34 mouse cellular contexts compared by ENCODE assay signal in the genomic region with DNA sequence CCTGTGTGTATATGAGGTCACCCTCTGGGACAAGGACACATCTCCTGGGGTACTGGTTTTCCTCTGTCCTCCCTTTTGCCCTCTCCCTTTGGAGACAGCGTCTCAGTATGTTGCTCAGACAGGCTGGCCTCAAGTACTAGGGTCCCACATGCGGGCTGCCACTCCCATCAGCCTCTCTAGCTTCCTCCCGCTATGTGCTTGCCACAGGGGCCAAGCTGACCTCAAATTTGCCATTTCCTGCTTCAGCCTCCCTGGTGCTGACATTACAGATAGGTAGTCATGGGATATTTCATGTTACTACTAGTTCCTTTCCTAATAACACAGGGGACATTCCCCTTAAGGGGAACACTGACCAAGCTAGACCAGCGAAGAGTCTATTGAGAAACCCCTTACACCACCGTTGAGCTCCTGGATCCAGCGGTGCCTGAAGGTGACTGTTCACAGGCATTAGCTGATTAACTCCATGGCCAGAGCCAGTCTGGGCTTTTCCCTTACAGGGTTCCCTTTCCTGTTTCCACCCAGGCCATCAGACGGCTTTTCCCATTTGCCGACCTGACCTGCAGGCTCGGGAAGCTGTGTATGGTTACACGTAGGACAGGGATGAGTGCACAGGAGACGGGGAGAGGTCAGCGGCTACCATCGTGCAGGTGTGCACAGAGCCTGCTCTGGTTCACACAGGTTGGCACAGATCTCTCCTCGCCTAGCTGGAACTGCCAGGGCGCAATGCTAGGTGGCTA. TPM values are rescaled to one million over a fixed set of nuclear protein-coding genes. Genes with fewer than 3 reads are reported as not detected.
DNase-seq lines count a peak whose midpoint lies in the region; ATAC-seq and TF ChIP-seq lines count a peak whose summit lies in the region.
"Had no signal": no experiment of that assay in that cellular context is flagged by ENCODE, and none has a peak within 500 bp of the region (broad histone marks: within the 10 kb centered on the region; RNA-seq: fewer than 3 reads in every experiment).

No protein-coding gene starts in this region.

- H3K4me2 ChIP-seq in heart, embryonic 12.5 days, result no peak overlapping the region
- no peak overlapping the region for H3K4me2 ChIP-seq in heart, embryonic 11.5 days
- H3K4me2 ChIP-seq in midbrain, embryonic 14.5 days (ENCODE audit: low read length), result no peak overlapping the region
- H3K4me2 ChIP-seq: forebrain, embryonic 13.5 days; hindbrain, embryonic 14.5 days; limb, embryonic 13.5 days; midbrain, embryonic 12.5 days; stomach, embryonic 15.5 days had no signal

- no peak for TF ChIP-seq CTCF in kidney, adult 2 months (conservative IDR thresholded peaks at IDR 0.05; ENCODE audit: insufficient read depth, insufficient read length, low read depth, low read length)

- peaks cover 47% of the 10 kb centered on the region for H3K4me1 ChIP-seq in heart, embryonic 12.5 days (replicated peaks)
- H3K4me1 ChIP-seq in heart, embryonic 11.5 days (ENCODE audit: control insufficient read depth, insufficient read depth, low read length), result peaks cover 32% of the 10 kb centered on the region
- H3K4me1 ChIP-seq in midbrain, embryonic 10.5 days, result peaks cover 24% of the 10 kb centered on the region
- H3K4me1 ChIP-seq in midbrain, embryonic 14.5 days (ENCODE audit: control insufficient read depth, insufficient read depth, low read length), result peaks cover 20% of the 10 kb centered on the region; the same call in 1 of the 2 replicates
- H3K4me1 ChIP-seq in kidney, adult 2 months (ENCODE audit: control insufficient read depth, insufficient read depth, low read length), result peaks cover 4% of the 10 kb centered on the region; the same call in 1 of the 2 replicates

- TF ChIP-seq POLR2A in kidney, adult 2 months (IDR thresholded peaks at IDR 0.05; ENCODE audit: low read depth, low read length), result no peak

- H3K27me3 ChIP-seq in heart, embryonic 12.5 days (replicated peaks), result no peaks in the 10 kb centered on the region
- H3K27me3 ChIP-seq in heart, embryonic 11.5 days (ENCODE audit: control insufficient read depth, insufficient read depth, low read length), result no peaks in the 10 kb centered on the region; the same call in 1 of the 2 replicates
- H3K27me3 ChIP-seq in midbrain, embryonic 10.5 days (ENCODE audit: low read depth, poor library complexity, severe bottlenecking), result no peaks in the 10 kb centered on the region
- H3K27me3 ChIP-seq in midbrain, embryonic 14.5 days (ENCODE audit: control insufficient read depth, insufficient read depth, low read length), result no peaks in the 10 kb centered on the region
- no peaks in the 10 kb centered on the region for H3K27me3 ChIP-seq in kidney, adult 2 months (replicated peaks; ENCODE audit: control insufficient read depth, insufficient read depth, low read length)
- H3K27me3 ChIP-seq: forebrain, embryonic 13.5 days; midbrain, embryonic 12.5 days; stomach, embryonic 15.5 days had no signal

- DNase-seq in midbrain, embryonic 10.5 days (ENCODE audit: low spot score), result no peak
- no peak for DNase-seq in midbrain, embryonic 14.5 days
- no peak for DNase-seq in left cerebral cortex, adult 18-20 months (ENCODE audit: low spot score in 2 of 2)
- no peak for DNase-seq in kidney, adult 2 months
- DNase-seq: adrenal gland, postnatal 25 days; cerebellum, adult 11 months; gastrocnemius, postnatal 10 days; kidney, adult 9 months; kidney, postnatal 36 days; lung, postnatal 4 days had no signal

- H3K27ac ChIP-seq in heart, embryonic 12.5 days (ENCODE audit: poor library complexity, severe bottlenecking), result no peak overlapping the region
- no peak overlapping the region for H3K27ac ChIP-seq in heart, embryonic 11.5 days (ENCODE audit: low read depth, low read length)
- H3K27ac ChIP-seq in midbrain, embryonic 10.5 days (replicated peaks), result 0 out of 2 replicates have a peak overlapping the region, but pooled peaks have one; percentile 17
- no peak overlapping the region for H3K27ac ChIP-seq in midbrain, embryonic 14.5 days (replicated peaks; ENCODE audit: low read depth, low read length)
- H3K27ac ChIP-seq in kidney, adult 2 months (ENCODE audit: insufficient read depth, low read depth, low read length), result no peak overlapping the region
- H3K27ac ChIP-seq: forebrain, embryonic 13.5 days; hindbrain, embryonic 14.5 days; limb, embryonic 13.5 days; liver, embryonic 14.5 days; midbrain, embryonic 12.5 days; stomach, embryonic 15.5 days had no signal

- peaks cover 35% of the 10 kb centered on the region for H3K36me3 ChIP-seq in heart, embryonic 12.5 days
- H3K36me3 ChIP-seq in heart, embryonic 11.5 days (ENCODE audit: control insufficient read depth, insufficient read depth, low read length), result no peaks in the 10 kb centered on the region
- no peaks in the 10 kb centered on the region for H3K36me3 ChIP-seq in midbrain, embryonic 10.5 days
- no peaks in the 10 kb centered on the region for H3K36me3 ChIP-seq in midbrain, embryonic 14.5 days (ENCODE audit: control insufficient read depth, insufficient read depth, low read length)
- no peaks in the 10 kb centered on the region for H3K36me3 ChIP-seq in kidney, adult 2 months (ENCODE audit: control insufficient read depth, insufficient read depth, low read length)
- H3K36me3 ChIP-seq: limb, embryonic 13.5 days; midbrain, embryonic 12.5 days had no signal

- ATAC-seq in heart, embryonic 12.5 days (ENCODE audit: insufficient number of reproducible peaks, low FRiP score), result no peak
- no peak for ATAC-seq in heart, embryonic 11.5 days (replicated peaks; ENCODE audit: insufficient number of reproducible peaks, low FRiP score, low TSS enrichment)
- no peak for ATAC-seq in midbrain, embryonic 14.5 days (ENCODE audit: low FRiP score, low TSS enrichment)
- ATAC-seq in common myeloid progenitor, adult 5-6 weeks (replicated peaks; ENCODE audit: low read depth, poor library complexity, severe bottlenecking), result peak; percentile 33; the same call in 1 of the 2 replicates
- peak; percentile 45 for ATAC-seq in megakaryocyte, adult 5-6 weeks (ENCODE audit: poor library complexity, severe bottlenecking)
- ATAC-seq: forebrain, embryonic 13.5 days had no signal

- no peak overlapping the region for H3K4me3 ChIP-seq in heart, embryonic 12.5 days
- no peak overlapping the region for H3K4me3 ChIP-seq in heart, embryonic 11.5 days (ENCODE audit: low read depth, low read length)
- no peak overlapping the region for H3K4me3 ChIP-seq in midbrain, embryonic 10.5 days
- H3K4me3 ChIP-seq in midbrain, embryonic 14.5 days (replicated peaks; ENCODE audit: low read depth, low read length), result no peak overlapping the region
- no peak overlapping the region for H3K4me3 ChIP-seq in kidney, adult 2 months (ENCODE audit: insufficient read depth, low read depth, low read length)
- H3K4me3 ChIP-seq: erythroblast, embryonic 14.5 days; forebrain, embryonic 13.5 days; limb, embryonic 13.5 days; midbrain, embryonic 12.5 days; stomach, embryonic 15.5 days had no signal

- H3K9ac ChIP-seq in heart, embryonic 12.5 days, result 0 out of 2 replicates have a peak overlapping the region, but pooled peaks have one; percentile 0
- H3K9ac ChIP-seq in heart, embryonic 11.5 days (ENCODE audit: low read depth, low read length), result no peak overlapping the region
- no peak overlapping the region for H3K9ac ChIP-seq in midbrain, embryonic 14.5 days (replicated peaks; ENCODE audit: low read length)
- H3K9ac ChIP-seq: forebrain, embryonic 13.5 days; hindbrain, embryonic 14.5 days; liver, embryonic 14.5 days; midbrain, embryonic 12.5 days; stomach, embryonic 15.5 days had no signal

- no peaks in the 10 kb centered on the region for H3K9me3 ChIP-seq in heart, embryonic 12.5 days (replicated peaks)
- no peaks in the 10 kb centered on the region for H3K9me3 ChIP-seq in heart, embryonic 11.5 days (replicated peaks; ENCODE audit: control insufficient read depth, low read length)
- no peaks in the 10 kb centered on the region for H3K9me3 ChIP-seq in midbrain, embryonic 10.5 days (replicated peaks)
- H3K9me3 ChIP-seq in midbrain, embryonic 14.5 days (ENCODE audit: control insufficient read depth, low read length), result no peaks in the 10 kb centered on the region
- H3K9me3 ChIP-seq: forebrain, embryonic 13.5 days; limb, embryonic 13.5 days; midbrain, embryonic 12.5 days; stomach, embryonic 15.5 days had no signal

- 77% methylated on average over 15 of the region's 15 CpGs for WGBS in heart, embryonic 12.5 days
- WGBS in heart, embryonic 11.5 days (ENCODE audit: insufficient replicate concordance), result 82% methylated on average over 15 of the region's 15 CpGs
- WGBS in midbrain, embryonic 10.5 days, result 90% methylated on average over 15 of the region's 15 CpGs
- WGBS in midbrain, embryonic 14.5 days, result 86% methylated on average over 15 of the region's 15 CpGs
- 51% methylated on average over 15 of the region's 15 CpGs for WGBS in kidney, adult 2 months

RNA-seq across cellular contexts. Expression of a gene that starts 21.5 kb away (rescaled TPM):
- polyA plus RNA-seq in heart, embryonic 12.5 days (2016; fragmentation: Nextera tagmentation; extraction: Ambion mirVana), result 60.8 and 80.5 TPM in 2 replicates
- polyA plus RNA-seq in heart, embryonic 11.5 days (2014; fragmentation: Nextera tagmentation; extraction: Ambion mirVana), result 56.1 and 60.0 TPM in 2 replicates
- polyA plus RNA-seq in midbrain, embryonic 10.5 days (2016; fragmentation: Nextera tagmentation; extraction: Ambion mirVana), result 18.1 and 18.9 TPM in 2 replicates
- polyA plus RNA-seq in midbrain, embryonic 14.5 days (2014; fragmentation: Nextera tagmentation; extraction: Ambion mirVana), result 3.9 and 9.0 TPM in 2 replicates
- total RNA-seq in common myeloid progenitor, adult 5-6 weeks (2017), result 8.5 and 14.2 TPM in 2 replicates
- 151 and 156 TPM in 2 replicates for total RNA-seq in megakaryocyte, adult 5-6 weeks (2015)
- total RNA-seq in megakaryocyte, adult 5-6 weeks (2017), result 88.0 and 90.9 TPM in 2 replicates
- total RNA-seq in left cerebral cortex, adult 18-20 months (2021), result 100 to 1,000 TPM; 103 to 123 TPM
- polyA plus RNA-seq in kidney, adult 2 months (2012; rRNA removed), result 54.2 and 60.2 TPM in 2 replicates

RNA-seq across cellular contexts. Expression of a gene that starts 28.6 kb away (rescaled TPM):
- not detected in 2 replicates for polyA plus RNA-seq in heart, embryonic 12.5 days (2016; fragmentation: Nextera tagmentation; extraction: Ambion mirVana)
- polyA plus RNA-seq in heart, embryonic 11.5 days (2014; fragmentation: Nextera tagmentation; extraction: Ambion mirVana), result not detected in 2 replicates
- not detected in 2 replicates for polyA plus RNA-seq in midbrain, embryonic 10.5 days (2016; fragmentation: Nextera tagmentation; extraction: Ambion mirVana)
- polyA plus RNA-seq in midbrain, embryonic 14.5 days (2014; fragmentation: Nextera tagmentation; extraction: Ambion mirVana), result not detected in 2 replicates
- total RNA-seq in common myeloid progenitor, adult 5-6 weeks (2017), result not detected in 2 replicates
- not detected in 2 replicates for total RNA-seq in megakaryocyte, adult 5-6 weeks (2015)
- not detected in 2 replicates for total RNA-seq in megakaryocyte, adult 5-6 weeks (2017)
- total RNA-seq in left cerebral cortex, adult 18-20 months (2021), result not detected
- polyA plus RNA-seq in kidney, adult 2 months (2012; rRNA removed), result not detected in 2 replicates
- total RNA-seq: adrenal gland, postnatal 25 days; gastrocnemius, postnatal 10 days; heart, adult 8-10 months; layer of hippocampus, adult 8-10 months; layer of hippocampus, postnatal 36 days; left cerebral cortex, postnatal 14 days; monocyte, adult 5-6 weeks; neutrophil, adult 5-6 weeks had no signal
- polyA plus RNA-seq: cortical plate, adult 2 months; embryonic facial prominence, embryonic 11.5 days; erythroblast, embryonic 14.5 days; forebrain, embryonic 13.5 days; frontal cortex, adult 2 months; heart, postnatal 0 days; hindbrain, embryonic 14.5 days; intestine, embryonic 14.5 days; limb, embryonic 13.5 days; liver, embryonic 14.5 days; lung, embryonic 16.5 days; midbrain, embryonic 12.5 days; stomach, embryonic 15.5 days; urinary bladder, adult 2 months had no signal

RNA-seq across cellular contexts. Expression of a gene that starts 41.8 kb away (rescaled TPM):
- polyA plus RNA-seq in heart, embryonic 12.5 days (2016; fragmentation: Nextera tagmentation; extraction: Ambion mirVana), result 0.13 TPM in 1 of 2 replicates, not detected in the other
- polyA plus RNA-seq in heart, embryonic 11.5 days (2014; fragmentation: Nextera tagmentation; extraction: Ambion mirVana), result 0.04 and 0.16 TPM in 2 replicates
- 0.17 and 0.20 TPM in 2 replicates for polyA plus RNA-seq in midbrain, embryonic 10.5 days (2016; fragmentation: Nextera tagmentation; extraction: Ambion mirVana)
- 0.07 and 0.59 TPM in 2 replicates for polyA plus RNA-seq in midbrain, embryonic 14.5 days (2014; fragmentation: Nextera tagmentation; extraction: Ambion mirVana)
- not detected in 2 replicates for total RNA-seq in common myeloid progenitor, adult 5-6 weeks (2017)
- 0.41 TPM in 1 of 2 replicates, not detected in the other for total RNA-seq in megakaryocyte, adult 5-6 weeks (2015)
- total RNA-seq in megakaryocyte, adult 5-6 weeks (2017), result 0.04 TPM in 1 of 2 replicates, not detected in the other
- under 1 TPM; 0.63 to 0.70 TPM for total RNA-seq in left cerebral cortex, adult 18-20 months (2021)
- polyA plus RNA-seq in kidney, adult 2 months (2012; rRNA removed), result 0.66 and 0.96 TPM in 2 replicates
- total RNA-seq: heart, adult 8-10 months; monocyte, adult 5-6 weeks had no signal
- polyA plus RNA-seq: erythroblast, embryonic 14.5 days; heart, postnatal 0 days; intestine, embryonic 14.5 days; midbrain, embryonic 12.5 days had no signal

Comparison
In these comparisons a context has a peak if more than half of its experiments do, and no peak if none do; other contexts are left out.
1. ATAC-seq: peak in common myeloid progenitor, adult 5-6 weeks (single experiment) and megakaryocyte, adult 5-6 weeks (single experiment); none in heart, embryonic 12.5 days (single experiment), heart, embryonic 11.5 days (single experiment) and midbrain, embryonic 14.5 days (single experiment).